Mouse (Mus musculus): Measurements from ENCODE around the gene Ccdc40.

DNA sequence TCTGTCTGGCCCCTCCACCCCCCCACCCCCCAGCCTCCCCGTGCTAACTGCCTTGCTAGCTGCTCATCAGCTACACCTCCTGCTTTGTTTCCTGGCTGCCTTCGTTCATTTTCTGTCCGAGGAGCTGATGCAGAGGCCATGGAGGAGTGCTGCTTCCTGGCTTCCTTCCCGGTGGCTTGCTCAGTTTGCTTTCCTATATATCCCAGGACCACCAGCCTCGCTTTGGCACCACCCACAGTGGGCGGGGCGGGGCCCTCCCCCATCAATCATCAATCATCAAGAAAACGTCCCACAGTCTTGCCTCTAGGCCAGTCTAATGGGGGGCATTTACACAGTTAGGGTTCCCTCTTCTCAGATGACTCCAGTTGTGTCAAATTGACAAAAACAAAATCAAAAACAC, 8.0 kb downstream of the Ccdc40 start:
- no peak for TF ChIP-seq POLR2A (IDR thresholded peaks at IDR 0.05; ENCODE audit: borderline replicate concordance, extremely low read depth, insufficient read depth, insufficient read length, poor library complexity, severe bottlenecking)
- no peak for TF ChIP-seq CTCF (IDR thresholded peaks at IDR 0.05; ENCODE audit: borderline replicate concordance, extremely low read depth, insufficient read depth, insufficient read length)

All from brain, embryonic 14.5 days (tissue).